Mouse (Mus musculus): ENCODE measurements around the gene Olfr1034. TPM values are rescaled to one million over a fixed set of nuclear protein-coding genes. Genes with fewer than 3 reads are reported as not detected.
"Not testable (repeated sequence)": the region's sequence is repeated elsewhere in the genome, so short reads cannot be mapped to it uniquely, and the experiment has no call there.

Gene Olfr1034
- not detected in 2 replicates for polyA plus RNA-seq (2014; fragmentation: Nextera tagmentation; extraction: Ambion mirVana)

GRCm38 (mm10) chr2:86045561-86045960 is at the start of gene Olfr1034:
Gene Olfr1034, plus strand, starts transcription at chr2:86045861.
- Histone ChIP-seq H3K36me3 (ENCODE audit: control insufficient read depth, insufficient read depth, low read length) (no peaks in the 10 kb centered on the region), H3K9me3 (replicated peaks; ENCODE audit: control insufficient read depth, low read length) (no peaks in the 10 kb centered on the region), H3K27ac (ENCODE audit: low read depth, low read length) (no peak within 1 kb of the TSS), H3K9ac (ENCODE audit: low read depth, low read length) (no peak within 1 kb of the TSS), H3K4me3 (ENCODE audit: low read depth, low read length) (no peak within 1 kb of the TSS), H3K4me2 (no peak within 1 kb of the TSS), H3K27me3 (ENCODE audit: control insufficient read depth, insufficient read depth, low read length) (no peaks in the 10 kb centered on the region), H3K4me1 (ENCODE audit: control insufficient read depth, insufficient read depth, low read length) (no peaks in the 10 kb centered on the region)
- no peak for ATAC-seq (replicated peaks; ENCODE audit: insufficient number of reproducible peaks, low FRiP score, low TSS enrichment)

- H3K27me3 ChIP-seq (ENCODE audit: control insufficient read depth, insufficient read depth, low read length): no peaks in the 10 kb centered on the region
- 79% methylated on average over 7 of the region's 7 CpGs for WGBS (ENCODE audit: insufficient replicate concordance)
- H3K9ac ChIP-seq (ENCODE audit: low read depth, low read length): no peak within 1 kb of the TSS
- no peaks in the 10 kb centered on the region for H3K9me3 ChIP-seq (replicated peaks; ENCODE audit: control insufficient read depth, low read length)
- no peaks in the 10 kb centered on the region for H3K4me1 ChIP-seq (ENCODE audit: control insufficient read depth, insufficient read depth, low read length)
- H3K4me2 ChIP-seq: no peak within 1 kb of the TSS
- no peak within 1 kb of the TSS for H3K4me3 ChIP-seq (ENCODE audit: low read depth, low read length)
- H3K36me3 ChIP-seq (ENCODE audit: control insufficient read depth, insufficient read depth, low read length): no peaks in the 10 kb centered on the region
- no peak for ATAC-seq (replicated peaks; ENCODE audit: insufficient number of reproducible peaks, low FRiP score, low TSS enrichment)
- no peak within 1 kb of the TSS for H3K27ac ChIP-seq (ENCODE audit: low read depth, low read length)
These were observed 40.4 kb upstream of the Olfr1034 start, which contains the start of gene Olfr1032 for GRCm38 (mm10) chr2:86005240-86005639. Gene Olfr1032, plus strand, starts transcription at chr2:86005540.

- not testable (repeated sequence) for H3K9ac ChIP-seq (ENCODE audit: low read depth, low read length); H3K4me1 ChIP-seq (ENCODE audit: control insufficient read depth, insufficient read depth, low read length); ATAC-seq (replicated peaks; ENCODE audit: insufficient number of reproducible peaks, low FRiP score, low TSS enrichment); H3K27me3 ChIP-seq (ENCODE audit: control insufficient read depth, insufficient read depth, low read length); H3K9me3 ChIP-seq (replicated peaks; ENCODE audit: control insufficient read depth, low read length); H3K36me3 ChIP-seq (ENCODE audit: control insufficient read depth, insufficient read depth, low read length)
- peak within 1 kb of the TSS; percentile 36 for H3K4me3 ChIP-seq (ENCODE audit: low read depth, low read length)
- WGBS (ENCODE audit: insufficient replicate concordance): 0% methylated on average over 10 of the region's 11 CpGs
- peak within 1 kb of the TSS; percentile 58 for H3K4me2 ChIP-seq
- 0 out of 2 replicates have a peak within 1 kb of the TSS, but pooled peaks have one; percentile 15 for H3K27ac ChIP-seq (ENCODE audit: low read depth, low read length)
These were observed 25.3 kb upstream of the Olfr1034 start, which contains the start of gene Olfr1033 for GRCm38 (mm10) chr2:86020406-86020805. Gene Olfr1033, plus strand, starts transcription at chr2:86020633.

- not testable (repeated sequence) for H3K4me3 ChIP-seq (ENCODE audit: low read depth, low read length); H3K9ac ChIP-seq (ENCODE audit: low read depth, low read length); H3K27me3 ChIP-seq (ENCODE audit: control insufficient read depth, insufficient read depth, low read length); H3K4me2 ChIP-seq; H3K4me1 ChIP-seq (ENCODE audit: control insufficient read depth, insufficient read depth, low read length); ATAC-seq (replicated peaks; ENCODE audit: insufficient number of reproducible peaks, low FRiP score, low TSS enrichment); H3K36me3 ChIP-seq (ENCODE audit: control insufficient read depth, insufficient read depth, low read length); H3K9me3 ChIP-seq (replicated peaks; ENCODE audit: control insufficient read depth, low read length); H3K27ac ChIP-seq (ENCODE audit: low read depth, low read length)
- WGBS (ENCODE audit: insufficient replicate concordance): 24% methylated on average over 2 of the region's 9 CpGs
These were observed 24.1 kb upstream of the Olfr1034 start for GRCm38 (mm10) chr2:86021518-86021917.

- H3K27ac ChIP-seq (ENCODE audit: low read depth, low read length); H3K4me2 ChIP-seq; H3K4me3 ChIP-seq (ENCODE audit: low read depth, low read length); H3K9ac ChIP-seq (ENCODE audit: low read depth, low read length); H3K36me3 ChIP-seq (ENCODE audit: control insufficient read depth, insufficient read depth, low read length); H3K27me3 ChIP-seq (ENCODE audit: control insufficient read depth, insufficient read depth, low read length); H3K9me3 ChIP-seq (replicated peaks; ENCODE audit: control insufficient read depth, low read length); ATAC-seq (replicated peaks; ENCODE audit: insufficient number of reproducible peaks, low FRiP score, low TSS enrichment); H3K4me1 ChIP-seq (ENCODE audit: control insufficient read depth, insufficient read depth, low read length): not testable (repeated sequence)
These were observed 5.1 kb downstream of the Olfr1034 start for GRCm38 (mm10) chr2:86050777-86051176.

GRCm38 (mm10) chr2:86063766-86064165 is 18.1 kb downstream of the Olfr1034 start:
- not testable (repeated sequence) for H3K4me3 ChIP-seq (ENCODE audit: low read depth, low read length); H3K9me3 ChIP-seq (replicated peaks; ENCODE audit: control insufficient read depth, low read length); H3K27ac ChIP-seq (ENCODE audit: low read depth, low read length); H3K27me3 ChIP-seq (ENCODE audit: control insufficient read depth, insufficient read depth, low read length); H3K36me3 ChIP-seq (ENCODE audit: control insufficient read depth, insufficient read depth, low read length); H3K9ac ChIP-seq (ENCODE audit: low read depth, low read length); H3K4me1 ChIP-seq (ENCODE audit: control insufficient read depth, insufficient read depth, low read length); H3K4me2 ChIP-seq; ATAC-seq (replicated peaks; ENCODE audit: insufficient number of reproducible peaks, low FRiP score, low TSS enrichment)
- WGBS (ENCODE audit: insufficient replicate concordance): 88% methylated on average over 2 of the region's 2 CpGs

GRCm38 (mm10) chr2:86070189-86070588 is 24.5 kb downstream of the Olfr1034 start:
- Histone ChIP-seq H3K36me3 (ENCODE audit: control insufficient read depth, insufficient read depth, low read length) (no peaks in the 10 kb centered on the region), H3K4me3 (ENCODE audit: low read depth, low read length) (no peak overlapping the region), H3K4me1 (ENCODE audit: control insufficient read depth, insufficient read depth, low read length) (no peaks in the 10 kb centered on the region), H3K9ac (ENCODE audit: low read depth, low read length) (no peak overlapping the region), H3K9me3 (replicated peaks; ENCODE audit: control insufficient read depth, low read length) (no peaks in the 10 kb centered on the region), H3K27me3 (ENCODE audit: control insufficient read depth, insufficient read depth, low read length) (no peaks in the 10 kb centered on the region), H3K27ac (ENCODE audit: low read depth, low read length) (no peak overlapping the region), H3K4me2 (no peak overlapping the region)
- 92% methylated on average over 8 of the region's 8 CpGs for WGBS (ENCODE audit: insufficient replicate concordance)
- no peak for ATAC-seq (replicated peaks; ENCODE audit: insufficient number of reproducible peaks, low FRiP score, low TSS enrichment)

GRCm38 (mm10) chr2:86073692-86074091 is 28.0 kb downstream of the Olfr1034 start, which contains the start of gene Olfr1036:
Gene Olfr1036, plus strand, starts transcription at chr2:86073992.
- not testable (repeated sequence) for H3K27ac ChIP-seq (ENCODE audit: low read depth, low read length); H3K36me3 ChIP-seq (ENCODE audit: control insufficient read depth, insufficient read depth, low read length); H3K27me3 ChIP-seq (ENCODE audit: control insufficient read depth, insufficient read depth, low read length); H3K4me3 ChIP-seq (ENCODE audit: low read depth, low read length); ATAC-seq (replicated peaks; ENCODE audit: insufficient number of reproducible peaks, low FRiP score, low TSS enrichment); H3K4me2 ChIP-seq; H3K4me1 ChIP-seq (ENCODE audit: control insufficient read depth, insufficient read depth, low read length); H3K9ac ChIP-seq (ENCODE audit: low read depth, low read length); H3K9me3 ChIP-seq (replicated peaks; ENCODE audit: control insufficient read depth, low read length)

- not testable (repeated sequence) for H3K4me2 ChIP-seq; H3K4me3 ChIP-seq (ENCODE audit: low read depth, low read length); H3K27me3 ChIP-seq (ENCODE audit: control insufficient read depth, insufficient read depth, low read length); H3K9ac ChIP-seq (ENCODE audit: low read depth, low read length); H3K36me3 ChIP-seq (ENCODE audit: control insufficient read depth, insufficient read depth, low read length); H3K4me1 ChIP-seq (ENCODE audit: control insufficient read depth, insufficient read depth, low read length); H3K27ac ChIP-seq (ENCODE audit: low read depth, low read length); H3K9me3 ChIP-seq (replicated peaks; ENCODE audit: control insufficient read depth, low read length); ATAC-seq (replicated peaks; ENCODE audit: insufficient number of reproducible peaks, low FRiP score, low TSS enrichment)
- WGBS (ENCODE audit: insufficient replicate concordance): 79% methylated on average over 1 of the region's 1 CpGs
These were observed 34.8 kb downstream of the Olfr1034 start for GRCm38 (mm10) chr2:86080478-86080877.

All from heart, embryonic 11.5 days (tissue).